Mouse (Mus musculus) c-Kit-positive CD71-negative TER-119-negative erythroid progenitor cells, embryonic 14.5 days (primary cell): Measurements from ENCODE around the gene Cuzd1.
A peak's percentile ranks its signal among the peaks of the same experiment; 100 is the strongest.

ENCODE experiments used
- DNase-seq: peaks from one replicate; pipeline ENCODE4 v3.0.0-alpha.2; 2013; ENCODE audit warnings: low read depth

Gene Cuzd1

GRCm38 (mm10) chr7:131322192-131322591, at the start of gene Cuzd1:
Cuzd1 (minus strand) TSS chr7:131322292.
- no peak for DNase-seq

GRCm38 (mm10) chr7:131371470-131371860, 49.4 kb upstream of the Cuzd1 start:
- no peak for DNase-seq

DNA sequence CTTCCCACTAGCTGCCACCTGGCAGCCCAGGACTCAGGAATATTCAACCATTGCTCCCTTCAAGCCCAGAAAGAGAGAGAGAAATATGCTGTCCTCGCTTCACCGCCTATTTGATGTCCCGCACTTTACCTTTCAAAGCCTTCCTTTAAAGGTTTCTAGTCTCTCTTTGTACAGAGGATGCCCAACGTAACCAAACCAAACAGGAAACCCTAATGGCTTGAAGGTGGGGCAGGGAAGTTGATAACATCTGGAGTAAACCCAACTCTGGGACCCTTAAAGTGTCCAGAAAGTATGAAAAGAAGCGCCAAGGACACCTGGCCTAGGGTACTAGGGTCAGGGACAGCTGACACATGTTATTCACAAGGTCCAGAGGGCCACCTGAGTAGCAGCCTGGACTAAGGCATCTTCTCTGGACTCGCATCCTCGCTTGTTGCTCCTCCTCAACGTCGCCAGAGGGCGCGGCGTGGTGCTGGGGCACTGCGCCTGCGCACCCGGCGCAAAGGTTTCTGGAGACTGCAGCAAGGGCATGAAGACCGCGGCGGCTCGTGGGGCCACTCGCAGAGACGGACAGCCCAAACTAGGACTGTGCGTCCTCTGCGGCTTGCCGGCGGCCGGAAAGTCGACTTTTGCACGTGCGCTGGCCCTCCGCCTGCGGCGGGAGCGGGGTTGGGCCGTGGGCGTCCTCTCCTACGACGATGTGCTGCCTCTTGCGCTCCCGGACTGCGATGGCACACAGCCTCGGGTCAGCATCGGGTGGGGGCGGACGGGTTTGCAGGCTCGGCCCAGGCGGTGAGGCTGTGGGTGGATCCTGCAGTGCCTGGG, 48.8 kb upstream of the Cuzd1 start, which contains the start of gene Pstk:
TSS of gene Pstk (plus strand) at position 494 of the 822 bp plus-strand sequence.
- DNase-seq: peak; percentile 75

GRCm38 (mm10) chr7:131364131-131364530, 42.0 kb upstream of the Cuzd1 start:
- DNase-seq: no peak

GRCm38 (mm10) chr7:131362615-131363300, 40.7 kb upstream of the Cuzd1 start, which contains the start of gene 2310057M21Rik:
2310057M21Rik (minus strand) TSS chr7:131362759.
- DNase-seq: peak; percentile 90

DNA sequence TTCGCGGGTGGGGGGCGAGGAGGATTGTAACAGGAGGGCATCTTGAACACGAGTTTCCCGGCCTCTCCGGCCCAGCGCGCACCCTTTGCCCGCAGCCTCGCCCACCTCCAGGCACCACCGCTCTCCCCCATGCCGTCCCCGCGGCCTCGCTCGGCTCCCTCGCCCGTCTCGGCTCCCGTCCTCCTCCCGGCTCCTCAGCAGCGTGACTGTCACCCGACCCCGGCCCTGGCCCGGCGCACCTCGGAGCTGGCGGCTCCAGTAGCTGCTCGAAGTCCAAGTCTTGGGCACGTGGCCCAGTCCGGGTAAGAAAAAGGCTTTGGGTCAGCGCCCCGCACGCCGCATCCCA, 40.1 kb upstream of the Cuzd1 start:
- no peak for DNase-seq

- DNase-seq: no peak
These were observed 34.0 kb upstream of the Cuzd1 start for GRCm38 (mm10) chr7:131356105-131356504.

- DNase-seq: no peak
These were observed 23.9 kb upstream of the Cuzd1 start for GRCm38 (mm10) chr7:131345856-131346541.

- no peak for DNase-seq
These were observed 15.5 kb upstream of the Cuzd1 start for GRCm38 (mm10) chr7:131337502-131338068.

DNA sequence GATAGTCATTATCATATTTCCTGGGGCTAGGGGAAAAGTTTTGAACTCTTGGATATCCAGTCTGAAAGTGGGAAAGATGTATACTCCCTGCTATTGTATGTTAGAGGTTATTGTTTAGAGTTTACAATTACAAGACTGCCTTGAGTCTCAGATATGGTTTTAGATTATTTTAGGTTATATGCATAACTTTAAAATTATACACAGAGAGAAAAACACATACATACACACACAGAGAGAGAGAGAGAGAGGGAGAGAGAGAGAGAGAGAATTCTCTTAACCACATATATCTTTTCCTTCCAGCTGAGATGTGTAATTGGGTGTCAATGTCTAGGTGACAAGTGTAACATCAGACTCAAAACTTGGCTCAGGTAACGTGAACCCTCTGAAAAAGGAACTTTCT, 11.5 kb upstream of the Cuzd1 start, which contains the start of gene Fam24a:
TSS of gene Fam24a (plus strand) at position 301 of the 400 bp plus-strand sequence.
- no peak for DNase-seq

GRCm38 (mm10) chr7:131331688-131332087, 9.6 kb upstream of the Cuzd1 start:
- no peak for DNase-seq

- no peak for DNase-seq
These were observed 7.3 kb upstream of the Cuzd1 start, which contains the start of gene Fam24b for GRCm38 (mm10) chr7:131329416-131329815. Fam24b (minus strand) TSS chr7:131329516.

DNA sequence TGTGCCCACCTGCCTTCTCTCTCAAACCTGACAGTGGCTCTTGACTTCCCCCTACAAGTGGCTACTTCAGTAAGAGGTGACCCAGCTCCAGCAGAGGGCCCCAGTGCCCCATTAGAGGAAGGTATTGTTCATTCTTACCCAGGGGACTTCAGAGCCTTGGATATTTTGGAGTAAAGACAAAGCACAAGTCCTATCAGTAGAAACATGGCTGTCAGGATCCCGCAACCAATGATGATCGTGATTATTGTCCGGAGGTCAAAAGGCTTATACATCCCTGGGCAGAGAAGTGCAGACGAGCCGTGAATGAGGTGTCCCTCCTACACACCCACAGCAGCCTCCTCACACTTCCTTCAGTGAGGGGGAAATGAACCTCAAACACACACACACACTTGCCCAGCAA, 5.0 kb upstream of the Cuzd1 start:
- no peak for DNase-seq

GRCm38 (mm10) chr7:131318340-131318739, 3.8 kb downstream of the Cuzd1 start:
- no peak for DNase-seq

DNA sequence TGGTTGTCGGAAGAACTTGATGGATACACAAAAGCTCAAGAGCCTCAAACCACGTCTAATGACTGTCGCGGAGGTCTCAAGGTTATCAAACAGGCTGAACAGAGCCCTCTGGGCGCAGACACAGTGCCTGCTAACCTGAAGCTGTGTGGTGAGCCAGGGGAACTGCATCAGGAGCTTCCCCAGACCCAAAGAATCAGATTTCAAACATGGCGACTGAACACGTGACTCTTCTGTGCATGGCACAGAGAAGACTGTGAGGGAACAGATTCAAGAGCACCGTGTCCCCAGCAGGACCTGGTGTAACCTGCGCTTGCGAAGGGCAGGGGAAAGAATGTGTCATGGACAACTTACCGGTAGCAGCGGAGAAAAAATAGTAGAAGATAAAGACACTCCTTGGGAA, 4.5 kb downstream of the Cuzd1 start:
- no peak for DNase-seq

GRCm38 (mm10) chr7:131314493-131314892, 7.6 kb downstream of the Cuzd1 start:
- DNase-seq: no peak

GRCm38 (mm10) chr7:131306733-131307132, 15.4 kb downstream of the Cuzd1 start:
- no peak for DNase-seq

- DNase-seq: no peak
These were observed 18.8 kb downstream of the Cuzd1 start for GRCm38 (mm10) chr7:131303340-131303739.

DNA sequence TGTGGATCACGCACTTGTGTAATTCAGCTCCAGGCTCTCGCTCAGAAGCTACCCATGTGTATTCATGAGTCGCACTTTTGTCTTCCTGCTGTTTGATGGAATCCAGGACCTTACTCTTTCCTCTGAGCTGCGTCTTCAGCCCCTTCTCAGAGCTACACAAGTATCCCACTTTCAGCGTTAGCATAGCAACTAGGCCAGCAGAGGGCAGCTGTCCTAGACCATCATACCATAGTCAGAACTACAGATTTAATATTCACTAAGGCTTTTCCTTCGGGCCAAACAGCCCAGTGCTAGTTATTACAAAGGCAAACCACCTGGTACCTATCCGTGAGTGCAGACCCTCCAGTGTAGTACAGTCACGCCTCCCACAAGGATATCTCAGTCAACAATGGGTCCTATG, 24.9 kb downstream of the Cuzd1 start:
- DNase-seq: no peak

DNA sequence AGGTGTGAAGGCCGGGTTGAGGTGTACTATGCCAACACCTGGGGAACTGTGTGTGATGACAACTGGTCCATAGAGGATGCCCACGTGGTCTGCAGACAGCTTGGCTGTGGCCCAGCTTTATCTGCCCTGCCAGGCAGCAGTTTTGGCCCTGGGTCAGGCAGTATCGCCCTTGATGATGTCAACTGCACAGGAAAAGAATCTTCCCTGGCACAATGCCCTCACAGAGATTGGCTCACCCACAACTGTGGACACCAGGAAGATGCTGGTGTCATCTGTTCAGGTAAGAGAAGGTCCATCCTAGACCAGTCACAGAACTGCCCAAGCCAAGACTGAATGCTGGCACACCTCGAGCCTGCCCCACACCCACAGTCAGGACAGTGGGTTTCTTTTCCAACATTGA, 56.2 kb downstream of the Cuzd1 start:
- no peak for DNase-seq

DNA sequence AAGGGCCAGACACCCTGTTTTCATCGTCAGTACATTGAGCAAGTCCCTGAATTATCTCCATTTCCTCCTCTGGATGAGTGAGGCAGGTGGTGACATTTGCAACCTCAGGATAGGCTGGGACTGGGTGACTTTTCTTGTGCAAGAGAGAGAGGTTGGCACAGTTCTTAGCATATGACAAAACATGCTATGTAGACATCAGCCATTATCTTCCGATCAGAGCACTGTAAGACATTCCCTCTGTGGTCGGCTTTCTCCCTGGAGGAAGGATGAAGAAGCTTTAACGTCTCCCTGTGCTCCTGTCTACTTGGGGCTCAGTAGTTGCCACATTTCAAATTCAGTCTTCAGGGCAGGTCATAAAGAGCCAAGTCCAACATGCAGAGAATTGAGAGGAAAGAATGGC, 57.8 kb downstream of the Cuzd1 start:
- DNase-seq: no peak

GRCm38 (mm10) chr7:131260946-131261345, 61.1 kb downstream of the Cuzd1 start:
- DNase-seq: no peak
